Mouse (Mus musculus) ovary, postnatal 10 days (tissue): Measurements from ENCODE around the gene Hist2h4.
"Not testable (repeated sequence)": the region's sequence is repeated elsewhere in the genome, so short reads cannot be mapped to it uniquely, and the experiment has no call there.

ENCODE experiments used
- DNase-seq: peaks from one replicate; pipeline ENCODE4 v3.0.0; 2022; ENCODE audit warnings: low spot score

Hist2h4 gene

GRCm38 (mm10) chr3:96245003-96245886 is 17.9 kb downstream of the Hist2h4 start, which contains the start of gene Hist2h2aa1:
TSS of gene Hist2h2aa1 (plus strand) at chr3:96245497.
- DNase-seq = peak; percentile 79

- DNase-seq = no peak
Observed at GRCm38 (mm10) chr3:96243921-96244572, 19.1 kb downstream of the Hist2h4 start.

GRCm38 (mm10) chr3:96240799-96241197 is 22.3 kb downstream of the Hist2h4 start:
- DNase-seq = no peak

- DNase-seq = peak; percentile 96
Observed at GRCm38 (mm10) chr3:96239949-96240798, 22.9 kb downstream of the Hist2h4 start, which contains the start of gene Hist2h2aa2. TSS of gene Hist2h2aa2 (minus strand) at chr3:96240276.

- not testable (repeated sequence) for DNase-seq
Observed at GRCm38 (mm10) chr3:96238954-96239793, 23.9 kb downstream of the Hist2h4 start, which contains the start of gene Hist2h3c2. TSS of gene Hist2h3c2 (minus strand) at chr3:96239127.

- no peak for DNase-seq
Observed at GRCm38 (mm10) chr3:96237904-96238511, 25.1 kb downstream of the Hist2h4 start.

- DNase-seq = no peak
Observed at GRCm38 (mm10) chr3:96237335-96237903, 25.7 kb downstream of the Hist2h4 start.

- DNase-seq = no peak
Observed at GRCm38 (mm10) chr3:96236834-96237334, 26.2 kb downstream of the Hist2h4 start.

- no peak for DNase-seq
Observed at GRCm38 (mm10) chr3:96235836-96236235, 27.3 kb downstream of the Hist2h4 start.

GRCm38 (mm10) chr3:96234914-96235313 is 28.2 kb downstream of the Hist2h4 start:
- DNase-seq = no peak

GRCm38 (mm10) chr3:96231758-96232120 is 31.4 kb downstream of the Hist2h4 start:
- DNase-seq = no peak

- no peak for DNase-seq
Observed at GRCm38 (mm10) chr3:96230910-96231757, 32.0 kb downstream of the Hist2h4 start.

- DNase-seq = no peak
Observed at GRCm38 (mm10) chr3:96230404-96230803, 32.7 kb downstream of the Hist2h4 start.

GRCm38 (mm10) chr3:96228828-96229227 is 34.3 kb downstream of the Hist2h4 start:
- DNase-seq = no peak

GRCm38 (mm10) chr3:96226695-96227648 is 36.1 kb downstream of the Hist2h4 start:
- DNase-seq = no peak

- DNase-seq = no peak
Observed at GRCm38 (mm10) chr3:96225421-96225820, 37.7 kb downstream of the Hist2h4 start.

- no peak for DNase-seq
Observed at GRCm38 (mm10) chr3:96222774-96223173, 40.3 kb downstream of the Hist2h4 start.

- no peak for DNase-seq
Observed at GRCm38 (mm10) chr3:96221640-96222038, 41.5 kb downstream of the Hist2h4 start.
